Mouse (Mus musculus): ENCODE results near the gene Nrbf2.

DNA sequence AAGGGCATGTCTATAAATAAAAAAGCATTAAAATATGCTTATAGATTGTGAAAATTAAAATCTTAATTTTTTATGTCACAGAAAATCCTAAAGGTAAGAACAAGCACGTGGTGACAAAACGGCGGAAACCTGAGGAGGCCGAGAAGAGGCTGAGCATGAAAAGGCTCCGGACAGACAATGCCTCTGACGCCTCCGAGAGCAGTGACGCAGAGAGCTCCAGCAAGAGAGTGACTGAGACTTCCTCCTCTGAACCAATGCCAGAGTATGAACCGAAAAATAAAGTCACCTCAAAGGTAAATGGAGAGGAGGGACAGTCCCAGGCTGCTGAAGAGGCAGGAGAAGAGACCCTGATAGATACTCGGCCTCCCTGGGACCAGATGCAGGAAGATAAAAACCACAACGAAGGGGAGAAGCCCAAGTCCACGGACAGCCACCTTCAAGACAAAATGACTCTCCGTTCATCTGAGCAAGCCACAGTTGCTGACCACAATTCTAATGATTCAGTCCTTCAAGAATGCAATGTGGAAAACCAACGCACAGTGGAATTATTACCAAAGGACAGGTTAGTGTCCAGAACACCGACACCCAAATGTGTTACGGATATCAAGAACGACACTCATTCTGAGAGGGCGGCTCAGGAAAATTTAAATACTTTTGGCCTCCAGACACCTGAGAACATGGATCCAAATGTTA is 66.1 kb downstream of the Nrbf2 start:
- no peak for TF ChIP-seq CTCF (IDR thresholded peaks at IDR 0.05; ENCODE audit: extremely low read depth, insufficient read depth, low read length)
- TF ChIP-seq POLR2A (IDR thresholded peaks at IDR 0.05; ENCODE audit: extremely low read depth, insufficient read depth, low read length) = no peak
